Mouse (Mus musculus) G1E (cell line): Measurements from ENCODE around the gene Prrx2. TPM values are rescaled to one million over a fixed set of nuclear protein-coding genes. Genes with fewer than 3 reads are reported as not detected.
A peak's percentile ranks its signal among the peaks of the same experiment; 100 is the strongest.

Source experiments
- ATAC-seq: 2 replicates; pipeline ENCODE4 v1.8.0; 2016; ENCODE audit warnings: mild to moderate bottlenecking; ENCODE audit not compliant: insufficient number of reproducible peaks, poor library complexity, low FRiP score, severe bottlenecking; ENCODE audit errors: extremely low read depth
- DNase-seq: peaks from one replicate; pipeline ENCODE4 v3.0.0; 2012; ENCODE audit warnings: low spot score
- H3K27me3 ChIP-seq: 2 replicates; pipeline ENCODE4 v1.6.1; 2012; ENCODE audit warnings: mild to moderate bottlenecking, low read length, inconsistent platforms; ENCODE audit not compliant: insufficient read depth
- H3K36me3 ChIP-seq: replicated peaks from 2 replicates; pipeline ENCODE3; 2012; ENCODE audit warnings: mild to moderate bottlenecking, inconsistent platforms
- H3K4me1 ChIP-seq: 2 replicates; pipeline ENCODE4 v1.6.1; 2012; ENCODE audit warnings: low read depth, low read length, inconsistent platforms, mixed read lengths; ENCODE audit not compliant: insufficient read depth
- H3K4me3 ChIP-seq: 2 replicates; pipeline ENCODE4 v1.5.1; 2012; ENCODE audit warnings: low read depth, mild to moderate bottlenecking, inconsistent platforms, low read length, moderate library complexity, mixed read lengths
- H3K9me3 ChIP-seq: replicated peaks from 2 replicates; pipeline ENCODE4 v1.6.1; 2012; ENCODE audit warnings: inconsistent platforms
- CTCF ChIP-seq: IDR thresholded peaks from 2 replicates; pipeline ENCODE4 v1.5.1; 2012; ENCODE audit warnings: low read depth, low read length, inconsistent platforms, mixed read lengths
- GATA1 ChIP-seq: IDR thresholded peaks from 2 replicates; pipeline ENCODE4 v1.6.1; 2012; ENCODE audit warnings: borderline replicate concordance, low read length, inconsistent platforms, mixed read lengths
- GATA2 ChIP-seq: IDR thresholded peaks from 2 replicates; pipeline ENCODE4 v1.6.1; 2012; ENCODE audit warnings: low read depth, low read length, inconsistent platforms, borderline replicate concordance
- POLR2AphosphoS5 ChIP-seq: IDR thresholded peaks from 2 replicates; pipeline ENCODE4 v1.6.1; 2012; ENCODE audit warnings: low read depth, low read length, inconsistent platforms; ENCODE audit not compliant: insufficient replicate concordance
- TAL1 ChIP-seq: conservative IDR thresholded peaks from 2 replicates; pipeline ENCODE4 v1.6.1; 2012; ENCODE audit warnings: low read depth, low read length, inconsistent platforms, mixed read lengths
- polyA plus RNA-seq: library from polyadenylated mRNA; stranded (reverse); fragments of >175 nt; gene quantifications from 2 replicates; pipeline ENCODE4 v1.2.3, GENCODE M21; 2012
- total RNA-seq, 2 experiments: library from RNA; stranded (forward) in 1 of 2; stranded (reverse) in 1 of 2; fragments of 200-1000 nt in 1 of 2; fragments of >200 nt in 1 of 2; fragmentation: Nextera tagmentation in 1 of 2; gene quantifications; 2 replicates each; pipeline ENCODE4 v1.2.3; 2014 to 2017

Prrx2 gene
- total and polyA plus RNA-seq, 3 experiments, result not detected

GRCm38 (mm10) chr2:30829315-30829714, 5.5 kb upstream of the Prrx2 start:
- TF ChIP-seq POLR2AphosphoS5 (no peak), CTCF (peak; percentile 37)
- no peak for DNase-seq
- ATAC-seq, result no peak
- Histone ChIP-seq H3K27me3 (peaks cover 10% of the 10 kb centered on the region), H3K4me1 (peaks cover 41% of the 10 kb centered on the region), H3K36me3 (peaks cover 30% of the 10 kb centered on the region), H3K4me3 (no peak overlapping the region), H3K9me3 (no peaks in the 10 kb centered on the region)

- no peaks in the 10 kb centered on the region for H3K9me3 ChIP-seq
- DNase-seq, result no peak
- ATAC-seq, result no peak
- peaks cover 43% of the 10 kb centered on the region for H3K4me1 ChIP-seq
- TF ChIP-seq POLR2AphosphoS5, result no peak
- TF ChIP-seq TAL1, result no peak
- no peak for TF ChIP-seq CTCF
- TF ChIP-seq GATA1, result no peak
- TF ChIP-seq GATA2, result no peak
- H3K27me3 ChIP-seq, result peaks cover 10% of the 10 kb centered on the region
- H3K4me3 ChIP-seq, result no peak within 1 kb of the TSS
- H3K36me3 ChIP-seq, result peaks cover 20% of the 10 kb centered on the region
Measured at GRCm38 (mm10) chr2:30830283-30830795, 4.4 kb upstream of the Prrx2 start, which contains the start of gene Asb6. TSS of gene Asb6 (minus strand) at chr2:30830333.

GRCm38 (mm10) chr2:30833644-30834043, 1.1 kb upstream of the Prrx2 start:
- no peak overlapping the region for H3K4me3 ChIP-seq
- H3K27me3 ChIP-seq, result peaks cover 13% of the 10 kb centered on the region
- DNase-seq (no peak), ATAC-seq (no peak)
- no peak for TF ChIP-seq GATA1
- no peak for TF ChIP-seq CTCF
- no peak for TF ChIP-seq GATA2
- TF ChIP-seq POLR2AphosphoS5, result no peak
- TF ChIP-seq TAL1, result no peak
- peaks cover 41% of the 10 kb centered on the region for H3K4me1 ChIP-seq
- no peaks in the 10 kb centered on the region for H3K9me3 ChIP-seq
- H3K36me3 ChIP-seq, result no peaks in the 10 kb centered on the region

- no peaks in the 10 kb centered on the region for H3K9me3 ChIP-seq
- peak overlapping the region; percentile 58; the same call in 1 of the 2 replicates for H3K4me3 ChIP-seq
- no peaks in the 10 kb centered on the region for H3K36me3 ChIP-seq
- DNase-seq (peak; percentile 83), ATAC-seq (no peak; the same call in 1 of the 2 replicates)
- H3K27me3 ChIP-seq, result peaks cover 14% of the 10 kb centered on the region
- H3K4me1 ChIP-seq, result peaks cover 30% of the 10 kb centered on the region
- TF ChIP-seq GATA1 (no peak), TAL1 (no peak), GATA2 (no peak), CTCF (no peak), POLR2AphosphoS5 (no peak)
Measured at GRCm38 (mm10) chr2:30836238-30836990, 1.6 kb downstream of the Prrx2 start.

GRCm38 (mm10) chr2:30842615-30843014, 7.8 kb downstream of the Prrx2 start:
- ATAC-seq (no peak), DNase-seq (no peak)
- TF ChIP-seq GATA1 (no peak), CTCF (no peak), POLR2AphosphoS5 (no peak), GATA2 (no peak), TAL1 (no peak)
- no peak overlapping the region for H3K4me3 ChIP-seq
- H3K36me3 ChIP-seq, result no peaks in the 10 kb centered on the region
- no peaks in the 10 kb centered on the region for H3K9me3 ChIP-seq
- peaks cover 49% of the 10 kb centered on the region for H3K27me3 ChIP-seq
- H3K4me1 ChIP-seq, result no peaks in the 10 kb centered on the region

GRCm38 (mm10) chr2:30845152-30846070, 10.6 kb downstream of the Prrx2 start:
- Histone ChIP-seq H3K9me3 (no peaks in the 10 kb centered on the region), H3K4me3 (no peak overlapping the region), H3K4me1 (no peaks in the 10 kb centered on the region), H3K36me3 (no peaks in the 10 kb centered on the region), H3K27me3 (peaks cover 41% of the 10 kb centered on the region)
- TF ChIP-seq POLR2AphosphoS5 (no peak), GATA2 (no peak), GATA1 (no peak), TAL1 (no peak), CTCF (no peak)
- DNase-seq (no peak), ATAC-seq (no peak)
